Mouse (Mus musculus): ENCODE results near the gene Cldn3. TPM values are rescaled to one million over a fixed set of nuclear protein-coding genes. Genes with fewer than 3 reads are reported as not detected.

Cldn3 gene
- polyA plus RNA-seq, 1 experiment from 2014 or later = 4.7 TPM

DNA sequence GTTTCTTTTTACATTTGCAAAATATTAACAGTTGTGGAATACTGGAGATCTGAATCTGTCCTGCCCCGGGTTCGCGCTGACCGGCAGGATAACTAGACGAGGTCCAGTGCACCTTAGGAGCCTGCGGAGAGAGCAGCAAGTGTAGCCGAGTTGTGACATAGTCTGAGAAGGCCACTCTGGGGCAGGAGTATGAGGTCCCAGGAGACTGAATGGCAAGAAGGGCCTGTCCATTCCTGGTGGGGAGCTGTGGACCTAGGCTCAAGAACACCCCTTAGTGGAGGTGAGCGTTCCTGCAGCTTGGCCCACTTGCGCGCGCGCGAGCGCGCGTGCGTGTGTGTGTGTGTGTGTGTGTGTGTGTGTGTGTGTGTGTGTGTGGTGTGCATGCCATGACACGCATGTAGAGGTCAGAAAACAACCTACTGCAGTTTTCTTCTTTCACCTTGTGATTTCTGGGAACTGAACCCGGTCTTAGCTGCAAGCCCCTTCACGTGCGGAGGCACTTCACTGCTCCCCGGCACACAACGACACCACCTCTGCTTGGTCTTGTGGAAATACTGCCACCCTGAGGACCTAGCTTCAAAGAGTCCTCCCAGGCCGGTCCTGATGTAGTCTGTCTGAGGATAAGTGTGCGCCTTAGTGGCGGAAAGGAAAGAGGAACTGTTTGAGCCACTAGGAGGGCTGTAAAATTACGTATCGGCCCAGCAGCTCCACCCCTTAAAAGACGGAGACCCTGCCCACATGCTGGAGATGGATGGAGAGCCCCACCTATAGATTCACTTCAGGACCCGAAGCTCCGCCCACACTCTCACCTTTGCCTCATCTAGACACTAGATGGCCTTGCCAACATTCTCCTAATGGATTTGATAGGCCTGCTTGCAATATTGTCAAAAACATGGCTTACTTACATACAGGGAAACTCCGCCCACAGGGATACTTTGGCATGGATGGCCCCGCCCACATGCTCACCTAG is 19.9 kb upstream of the Cldn3 start:
- Histone ChIP-seq H3K9ac (replicated peaks) (peak overlapping the region; percentile 45; the same call in 1 of the 2 replicates), H3K4me2 (peak overlapping the region; percentile 61), H3K27me3 (peaks cover 11% of the 10 kb centered on the region; the same call in 1 of the 2 replicates), H3K9me3 (no peaks in the 10 kb centered on the region), H3K36me3 (no peaks in the 10 kb centered on the region), H3K4me1 (replicated peaks) (peaks cover 18% of the 10 kb centered on the region), H3K4me3 (replicated peaks) (peak overlapping the region; percentile 29), H3K27ac (0 out of 2 replicates have a peak overlapping the region, but pooled peaks have one; percentile 12)
- WGBS = 5% methylated on average over 33 of the region's 33 CpGs
- ATAC-seq (ENCODE audit: insufficient number of reproducible peaks, insufficient read depth, low FRiP score, low TSS enrichment, low read depth) = peak; percentile 61; the same call in 1 of the 2 replicates

DNA sequence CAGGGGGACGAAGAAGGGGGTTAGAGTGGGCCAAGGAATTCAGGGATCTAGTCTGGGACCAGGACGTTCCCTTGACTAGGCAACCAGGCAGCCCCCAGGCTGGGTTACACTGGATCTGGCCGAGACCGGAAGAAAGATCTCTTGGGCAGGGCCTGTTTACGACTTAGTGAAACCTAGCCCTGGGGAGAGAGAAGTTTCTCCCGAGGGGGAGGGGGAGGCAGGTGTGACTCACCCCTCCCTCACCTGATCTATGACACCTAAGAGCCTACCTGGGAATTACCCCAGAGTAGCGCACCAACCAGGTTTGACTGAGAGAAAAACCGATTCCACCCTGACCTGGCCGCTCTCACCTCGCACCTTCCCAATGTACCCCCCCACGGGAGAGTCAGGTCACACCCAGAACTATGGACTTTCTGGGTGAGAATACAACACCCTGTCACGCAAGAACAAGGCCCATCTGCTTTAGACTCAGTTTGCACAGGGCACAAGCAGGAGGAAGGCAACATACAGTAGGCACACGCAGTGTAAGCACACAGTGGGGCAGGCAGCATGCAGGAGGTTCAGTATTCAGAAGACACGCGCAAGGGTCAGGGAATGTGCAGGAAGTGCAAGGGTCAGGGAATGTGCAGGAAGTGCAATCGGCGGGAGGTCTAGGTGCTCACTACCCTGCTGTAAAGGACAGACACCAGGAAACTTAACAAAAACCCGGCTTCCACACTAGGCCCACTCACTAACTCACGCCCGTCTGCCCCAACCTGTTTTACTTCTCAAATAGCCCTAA is 18.7 kb upstream of the Cldn3 start:
- WGBS = 53% methylated on average over 20 of the region's 20 CpGs
- Histone ChIP-seq H3K4me3 (replicated peaks) (no peak overlapping the region), H3K4me2 (no peak overlapping the region), H3K4me1 (replicated peaks) (peaks cover 18% of the 10 kb centered on the region), H3K9ac (replicated peaks) (no peak overlapping the region), H3K27ac (no peak overlapping the region), H3K27me3 (peaks cover 11% of the 10 kb centered on the region; the same call in 1 of the 2 replicates), H3K36me3 (no peaks in the 10 kb centered on the region), H3K9me3 (no peaks in the 10 kb centered on the region)
- no peak for ATAC-seq (ENCODE audit: insufficient number of reproducible peaks, insufficient read depth, low FRiP score, low TSS enrichment, low read depth)

DNA sequence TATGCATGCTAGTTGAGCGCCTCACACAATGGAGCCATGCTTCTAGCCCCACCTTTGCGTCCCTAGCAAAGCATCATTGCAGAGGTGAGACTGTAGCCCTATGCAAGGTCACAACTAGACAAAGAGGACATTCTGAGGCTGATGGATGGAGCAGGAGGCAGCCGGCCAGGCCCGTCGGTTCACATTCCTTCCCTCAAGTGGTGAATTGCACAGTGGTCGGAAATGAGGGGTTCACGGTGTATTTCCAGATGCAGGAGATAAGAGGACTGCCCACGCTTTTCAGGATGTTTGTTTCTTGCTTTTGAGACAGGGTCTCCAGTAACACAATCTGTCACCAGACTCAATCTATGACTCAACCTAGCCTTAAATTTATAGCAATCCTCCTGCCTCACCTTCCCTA is 15.3 kb upstream of the Cldn3 start:
- 70% methylated on average over 8 of the region's 8 CpGs for WGBS

GRCm38 (mm10) chr5:134973081-134973480 is 12.9 kb upstream of the Cldn3 start:
- H3K4me3 ChIP-seq (replicated peaks) = no peak overlapping the region
- ATAC-seq (ENCODE audit: insufficient number of reproducible peaks, insufficient read depth, low FRiP score, low TSS enrichment, low read depth) = no peak
- H3K27me3 ChIP-seq = peaks cover 7% of the 10 kb centered on the region
- H3K9ac ChIP-seq (replicated peaks) = no peak overlapping the region
- H3K4me2 ChIP-seq = no peak overlapping the region
- no peak overlapping the region for H3K27ac ChIP-seq
- no peaks in the 10 kb centered on the region for H3K4me1 ChIP-seq (replicated peaks)
- no peaks in the 10 kb centered on the region for H3K36me3 ChIP-seq
- no peaks in the 10 kb centered on the region for H3K9me3 ChIP-seq

More for the DNA sequence above, 15.3 kb upstream of the Cldn3 start:
- Histone ChIP-seq H3K4me1 (replicated peaks) (peaks cover 17% of the 10 kb centered on the region), H3K9me3 (no peaks in the 10 kb centered on the region), H3K27ac (no peak overlapping the region), H3K9ac (replicated peaks) (no peak overlapping the region), H3K4me2 (no peak overlapping the region), H3K36me3 (no peaks in the 10 kb centered on the region), H3K4me3 (replicated peaks) (no peak overlapping the region), H3K27me3 (peaks cover 11% of the 10 kb centered on the region; the same call in 1 of the 2 replicates)
- no peak for ATAC-seq (ENCODE audit: insufficient number of reproducible peaks, insufficient read depth, low FRiP score, low TSS enrichment, low read depth)

- 83% methylated on average over 7 of the region's 7 CpGs for WGBS
- Histone ChIP-seq H3K9me3 (no peaks in the 10 kb centered on the region), H3K4me3 (replicated peaks) (no peak overlapping the region), H3K36me3 (no peaks in the 10 kb centered on the region), H3K27me3 (peaks cover 7% of the 10 kb centered on the region), H3K27ac (no peak overlapping the region), H3K4me1 (replicated peaks) (no peaks in the 10 kb centered on the region), H3K9ac (replicated peaks) (no peak overlapping the region), H3K4me2 (no peak overlapping the region)
- ATAC-seq (ENCODE audit: insufficient number of reproducible peaks, insufficient read depth, low FRiP score, low TSS enrichment, low read depth) = no peak
Measured at GRCm38 (mm10) chr5:134973526-134973925, 12.5 kb upstream of the Cldn3 start.

DNA sequence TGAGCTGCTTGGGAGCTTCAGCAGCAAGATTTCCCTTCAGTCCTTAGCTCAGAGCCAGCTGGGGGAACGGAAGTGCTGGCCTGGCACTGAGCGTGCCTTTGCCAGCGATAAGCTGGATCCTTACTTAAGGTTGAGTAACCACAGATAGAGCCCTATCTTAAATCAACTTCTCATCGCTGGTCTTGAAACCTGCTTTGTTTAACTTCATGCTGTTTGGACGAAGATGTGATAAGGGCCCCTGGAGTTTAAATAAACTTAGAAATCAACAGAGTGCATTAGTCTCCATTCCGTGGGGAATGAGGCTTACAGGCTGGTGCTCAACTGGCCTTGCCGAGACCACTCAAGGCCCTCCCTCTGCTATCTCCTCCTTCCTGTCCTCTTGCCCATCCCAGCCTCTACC is 11.7 kb upstream of the Cldn3 start:
- H3K9ac ChIP-seq (replicated peaks) = no peak overlapping the region
- H3K4me2 ChIP-seq = no peak overlapping the region
- H3K4me1 ChIP-seq (replicated peaks) = no peaks in the 10 kb centered on the region
- H3K27ac ChIP-seq = no peak overlapping the region
- no peaks in the 10 kb centered on the region for H3K9me3 ChIP-seq
- H3K36me3 ChIP-seq = no peaks in the 10 kb centered on the region
- no peak overlapping the region for H3K4me3 ChIP-seq (replicated peaks)
- peaks cover 5% of the 10 kb centered on the region for H3K27me3 ChIP-seq
- 77% methylated on average over 7 of the region's 7 CpGs for WGBS
- no peak for ATAC-seq (ENCODE audit: insufficient number of reproducible peaks, insufficient read depth, low FRiP score, low TSS enrichment, low read depth)

DNA sequence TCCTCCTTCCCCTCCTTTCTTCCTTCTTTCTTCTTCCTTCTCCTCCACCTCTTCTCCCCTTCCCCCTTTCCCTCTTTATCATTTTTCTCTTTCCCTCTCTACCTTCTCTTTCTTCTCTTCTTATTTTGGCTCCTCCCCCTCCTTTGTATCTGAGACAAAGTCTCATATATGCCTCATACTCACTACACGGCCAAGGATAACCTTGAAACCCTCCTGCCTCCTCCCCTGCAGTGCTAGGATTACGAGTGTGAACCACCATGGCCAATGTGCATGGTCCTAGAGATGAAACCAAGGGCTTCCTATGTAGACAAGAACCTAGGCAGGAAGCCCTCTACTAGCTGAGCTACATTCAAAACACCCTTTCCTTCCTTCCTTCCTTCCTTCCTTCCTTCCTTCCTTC is 11.1 kb upstream of the Cldn3 start:
- H3K9ac ChIP-seq (replicated peaks) = no peak overlapping the region
- H3K4me1 ChIP-seq (replicated peaks) = no peaks in the 10 kb centered on the region
- no peak for ATAC-seq (ENCODE audit: insufficient number of reproducible peaks, insufficient read depth, low FRiP score, low TSS enrichment, low read depth)
- H3K36me3 ChIP-seq = no peaks in the 10 kb centered on the region
- WGBS = 57% methylated on average over 2 of the region's 2 CpGs
- H3K27ac ChIP-seq = no peak overlapping the region
- H3K4me2 ChIP-seq = no peak overlapping the region
- no peaks in the 10 kb centered on the region for H3K9me3 ChIP-seq
- no peak overlapping the region for H3K4me3 ChIP-seq (replicated peaks)
- peaks cover 3% of the 10 kb centered on the region for H3K27me3 ChIP-seq

DNA sequence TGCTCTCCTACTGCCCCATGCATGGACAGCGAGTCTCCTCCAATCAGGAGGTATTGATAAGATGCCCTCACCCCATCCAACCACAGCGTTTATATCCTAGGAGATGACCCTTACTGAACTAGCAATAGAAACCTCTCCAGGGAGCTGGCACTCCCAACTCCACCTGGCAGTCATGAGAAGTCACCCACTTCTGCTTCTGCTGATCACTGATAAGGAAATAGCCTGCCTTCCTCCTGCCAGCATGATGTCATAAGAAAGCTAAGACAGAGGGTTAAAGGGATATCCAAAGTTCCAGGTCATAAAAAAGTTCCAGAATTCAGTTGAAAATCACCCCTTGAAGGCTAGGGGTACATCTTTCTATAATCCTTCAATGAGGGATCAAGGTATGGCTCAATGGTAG is 9.8 kb upstream of the Cldn3 start:
- Histone ChIP-seq H3K27me3 (no peaks in the 10 kb centered on the region; the same call in none of the 2 replicates), H3K36me3 (no peaks in the 10 kb centered on the region), H3K4me2 (no peak overlapping the region), H3K9ac (replicated peaks) (no peak overlapping the region), H3K4me1 (replicated peaks) (no peaks in the 10 kb centered on the region), H3K9me3 (no peaks in the 10 kb centered on the region), H3K27ac (no peak overlapping the region), H3K4me3 (replicated peaks) (no peak overlapping the region)
- WGBS = 75% methylated on average over 2 of the region's 2 CpGs
- ATAC-seq (ENCODE audit: insufficient number of reproducible peaks, insufficient read depth, low FRiP score, low TSS enrichment, low read depth) = no peak

DNA sequence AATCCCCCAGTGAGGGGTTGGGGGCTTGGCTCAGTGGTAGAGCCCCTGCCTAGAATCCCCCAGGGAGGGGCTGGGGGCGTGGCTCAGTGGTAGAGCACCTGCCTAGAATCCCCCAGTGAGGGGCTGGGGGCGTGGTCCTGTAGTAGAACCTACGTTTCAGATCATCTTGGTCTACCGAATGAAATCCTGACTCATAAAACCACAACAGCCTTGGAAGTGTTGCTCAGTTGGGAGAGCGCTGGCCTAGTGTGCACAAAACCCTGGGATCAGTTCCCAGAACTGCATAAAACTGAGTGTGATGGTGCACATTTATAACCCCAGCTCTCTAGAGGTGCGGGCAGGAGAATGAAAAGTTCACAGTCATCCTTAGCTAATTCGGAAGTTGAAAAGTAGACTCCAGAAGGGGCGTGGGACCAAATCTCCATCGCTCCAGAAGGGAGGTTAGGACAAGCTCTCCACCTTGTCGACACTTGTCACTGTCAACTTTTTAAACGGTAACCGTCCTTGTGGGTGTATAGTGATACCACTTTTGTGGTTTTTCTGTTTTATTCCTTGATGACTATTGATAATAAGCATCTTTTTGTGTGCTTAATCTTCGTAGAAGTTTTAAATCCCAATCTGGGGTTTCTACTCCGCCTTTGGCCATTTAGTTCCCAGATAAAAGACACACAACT is 9.3 kb upstream of the Cldn3 start:
- Histone ChIP-seq H3K27ac (no peak overlapping the region), H3K36me3 (no peaks in the 10 kb centered on the region)
- 83% methylated on average over 14 of the region's 14 CpGs for WGBS

GRCm38 (mm10) chr5:134977837-134978236 is 8.2 kb upstream of the Cldn3 start:
- Histone ChIP-seq H3K4me1 (replicated peaks) (no peaks in the 10 kb centered on the region), H3K4me3 (replicated peaks) (no peak overlapping the region), H3K27me3 (no peaks in the 10 kb centered on the region; the same call in none of the 2 replicates), H3K27ac (no peak overlapping the region), H3K9ac (replicated peaks) (no peak overlapping the region), H3K4me2 (no peak overlapping the region), H3K9me3 (no peaks in the 10 kb centered on the region), H3K36me3 (no peaks in the 10 kb centered on the region)
- no peak for ATAC-seq (ENCODE audit: insufficient number of reproducible peaks, insufficient read depth, low FRiP score, low TSS enrichment, low read depth)
- 84% methylated on average over 4 of the region's 4 CpGs for WGBS

More for the DNA sequence above, 9.3 kb upstream of the Cldn3 start:
- H3K4me1 ChIP-seq (replicated peaks) = no peaks in the 10 kb centered on the region
- no peaks in the 10 kb centered on the region for H3K9me3 ChIP-seq
- H3K4me2 ChIP-seq = no peak overlapping the region
- no peak overlapping the region for H3K4me3 ChIP-seq (replicated peaks)
- no peak for ATAC-seq (ENCODE audit: insufficient number of reproducible peaks, insufficient read depth, low FRiP score, low TSS enrichment, low read depth)
- no peak overlapping the region for H3K9ac ChIP-seq (replicated peaks)
- no peaks in the 10 kb centered on the region; the same call in none of the 2 replicates for H3K27me3 ChIP-seq

- 63% methylated on average over 10 of the region's 10 CpGs for WGBS
- Histone ChIP-seq H3K36me3 (no peaks in the 10 kb centered on the region), H3K9ac (replicated peaks) (no peak overlapping the region), H3K4me1 (replicated peaks) (peaks cover 9% of the 10 kb centered on the region), H3K4me2 (no peak overlapping the region), H3K27ac (no peak overlapping the region), H3K9me3 (no peaks in the 10 kb centered on the region), H3K27me3 (peaks cover 32% of the 10 kb centered on the region), H3K4me3 (replicated peaks) (no peak overlapping the region)
- ATAC-seq (ENCODE audit: insufficient number of reproducible peaks, insufficient read depth, low FRiP score, low TSS enrichment, low read depth) = no peak
Measured at GRCm38 (mm10) chr5:134981149-134981548, 4.9 kb upstream of the Cldn3 start.
